Comparison of ENCODE assay signal across 9 mouse cellular contexts in the genomic region with DNA sequence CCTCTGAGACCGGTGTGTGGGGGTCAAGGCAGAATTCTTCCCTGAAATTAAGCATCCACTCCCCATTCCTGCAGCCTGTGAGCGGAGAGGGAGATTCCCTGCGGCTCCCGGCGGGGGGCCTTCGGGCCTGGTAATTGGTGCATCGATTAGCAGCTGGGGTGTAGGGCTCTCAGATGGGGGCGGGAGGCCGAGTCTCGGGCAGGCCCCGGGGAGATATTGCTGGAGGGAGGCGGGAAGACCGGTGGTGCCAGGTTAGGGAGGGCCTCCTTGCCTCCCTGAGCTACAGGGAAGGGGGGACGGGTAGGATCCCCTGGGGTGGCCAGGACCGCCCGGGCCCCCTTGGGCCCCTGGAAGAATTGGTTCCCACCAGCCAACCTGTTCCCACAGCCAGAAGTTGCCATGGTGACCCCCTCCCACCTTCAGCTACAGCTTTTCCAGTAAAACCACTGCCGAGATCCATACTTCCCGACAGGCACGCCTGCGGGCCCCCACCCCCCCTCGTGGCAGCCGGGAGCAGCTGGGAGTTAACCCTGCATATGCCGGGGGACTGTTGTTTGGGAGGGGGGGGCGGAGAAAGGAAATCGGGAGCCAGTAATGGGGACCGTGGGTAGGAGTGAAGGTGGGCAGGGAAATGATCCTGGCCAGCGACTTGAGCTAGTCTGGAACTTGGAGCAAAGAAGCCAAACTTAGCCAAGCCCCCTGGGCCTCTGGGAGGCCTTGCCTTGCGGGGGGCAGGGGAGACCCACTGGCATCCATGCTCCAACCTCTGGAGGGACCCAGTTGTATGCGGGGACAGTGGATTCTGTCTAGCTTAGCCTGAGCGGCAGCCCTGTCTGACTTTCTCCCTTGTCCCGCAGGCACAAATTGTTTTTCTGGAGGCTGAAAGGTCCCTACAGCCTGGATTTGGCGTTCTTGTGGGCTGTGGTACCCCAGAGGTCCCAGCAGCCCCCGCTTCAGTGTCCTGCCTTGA. TPM values are rescaled to one million over a fixed set of nuclear protein-coding genes. Genes with fewer than 3 reads are reported as not detected.
DNase-seq lines count a peak whose midpoint lies in the region; ATAC-seq and TF ChIP-seq lines count a peak whose summit lies in the region.
"Had no signal": no experiment of that assay in that cellular context is flagged by ENCODE, and none has a peak within 500 bp of the region (broad histone marks: within the 10 kb centered on the region; RNA-seq: fewer than 3 reads in every experiment).

No protein-coding gene starts in this region.

- peak overlapping the region; percentile 14 for H3K4me3 ChIP-seq in lung, embryonic 16.5 days (ENCODE audit: low read length)
- no peak overlapping the region for H3K4me3 ChIP-seq in lung, adult 2 months (replicated peaks; ENCODE audit: extremely low read depth, low read depth, low read length)
- peak overlapping the region; percentile 17 for H3K4me3 ChIP-seq in forebrain, embryonic 11.5 days (ENCODE audit: low read depth, low read length)

- TF ChIP-seq CTCF in lung, adult 2 months (IDR thresholded peaks at IDR 0.05; ENCODE audit: insufficient read depth, low read length), result no peak

- H3K9ac ChIP-seq in lung, embryonic 16.5 days (ENCODE audit: low read length), result peak overlapping the region; percentile 51
- H3K9ac ChIP-seq in forebrain, embryonic 11.5 days (ENCODE audit: low read length), result peak overlapping the region; percentile 44

- H3K27ac ChIP-seq in lung, embryonic 16.5 days (ENCODE audit: low read length), result no peak overlapping the region
- H3K27ac ChIP-seq in forebrain, embryonic 11.5 days (ENCODE audit: low read depth, low read length), result peak overlapping the region; percentile 68

- DNase-seq in lung, adult 2 months, result no peak
- peak; percentile 79 for DNase-seq in forebrain, embryonic 11.5 days (ENCODE audit: low spot score)
- peak; percentile 52 for DNase-seq in liver
- DNase-seq in right cerebral cortex, postnatal 10 days (ENCODE audit: low spot score in 2 of 2), result peak; percentile 67 to 70
- no peak for DNase-seq in thymus, postnatal 10 days (ENCODE audit: low spot score in 2 of 2)
- DNase-seq in kidney, adult 11 months, result no peak

- peak overlapping the region; percentile 44 for H3K4me2 ChIP-seq in lung, embryonic 16.5 days (ENCODE audit: low read depth, low read length)
- H3K4me2 ChIP-seq in forebrain, embryonic 11.5 days (ENCODE audit: low read depth, low read length, severe bottlenecking), result peak overlapping the region; percentile 58

- H3K4me1 ChIP-seq in lung, embryonic 16.5 days (replicated peaks; ENCODE audit: control insufficient read depth, insufficient read depth, low read length), result peaks cover 31% of the 10 kb centered on the region
- peaks cover 8% of the 10 kb centered on the region; the same call in 1 of the 2 replicates for H3K4me1 ChIP-seq in lung, adult 2 months (ENCODE audit: control insufficient read depth, insufficient read depth, low read length)
- H3K4me1 ChIP-seq in forebrain, embryonic 11.5 days (replicated peaks; ENCODE audit: control insufficient read depth, insufficient read depth, low read length), result peaks cover 35% of the 10 kb centered on the region

- peaks cover 5% of the 10 kb centered on the region; the same call in 1 of the 2 replicates for H3K27me3 ChIP-seq in lung, embryonic 16.5 days (ENCODE audit: control insufficient read depth, insufficient read depth, low read depth, low read length)
- peaks cover 51% of the 10 kb centered on the region for H3K27me3 ChIP-seq in forebrain, embryonic 11.5 days (ENCODE audit: control insufficient read depth, insufficient read depth, low read length)

- no peaks in the 10 kb centered on the region for H3K9me3 ChIP-seq in lung, embryonic 16.5 days (ENCODE audit: control insufficient read depth, low read length)
- no peaks in the 10 kb centered on the region for H3K9me3 ChIP-seq in forebrain, embryonic 11.5 days (ENCODE audit: control insufficient read depth, low read length)

- H3K36me3 ChIP-seq in lung, embryonic 16.5 days (ENCODE audit: control insufficient read depth, insufficient read depth, low read length), result no peaks in the 10 kb centered on the region
- H3K36me3 ChIP-seq in forebrain, embryonic 11.5 days (ENCODE audit: control insufficient read depth, insufficient read depth, low read length), result no peaks in the 10 kb centered on the region

- ATAC-seq in lung, embryonic 16.5 days (ENCODE audit: low read depth), result peak; percentile 48; the same call in 1 of the 2 replicates
- peak; percentile 39; the same call in 1 of the 2 replicates for ATAC-seq in forebrain, embryonic 11.5 days (replicated peaks; ENCODE audit: low FRiP score)
- ATAC-seq in megakaryocyte-erythroid progenitor cell, adult 5-6 weeks (replicated peaks; ENCODE audit: low FRiP score, low TSS enrichment, poor library complexity, severe bottlenecking), result no peak

- TF ChIP-seq POLR2A in lung, adult 2 months (IDR thresholded peaks at IDR 0.05; ENCODE audit: borderline replicate concordance, extremely low read depth, low read depth, low read length), result no peak

- 13% methylated on average over 33 of the region's 33 CpGs for WGBS in lung, embryonic 16.5 days
- WGBS in lung, adult 2 months, result 38% methylated on average over 33 of the region's 33 CpGs
- WGBS in forebrain, embryonic 11.5 days, result 1% methylated on average over 33 of the region's 33 CpGs

RNA-seq across cellular contexts. Expression of a gene that starts 15.9 kb away (rescaled TPM):
- 4.6 and 5.0 TPM in 2 replicates for polyA plus RNA-seq in lung, embryonic 16.5 days (2015; fragmentation: Nextera tagmentation; extraction: Ambion mirVana)
- polyA plus RNA-seq in lung, adult 2 months (2012; rRNA removed), result 11.7 and 15.5 TPM in 2 replicates
- 3.2 and 4.0 TPM in 2 replicates for polyA plus RNA-seq in forebrain, embryonic 11.5 days (2014; fragmentation: Nextera tagmentation; extraction: Ambion mirVana)
- total RNA-seq in megakaryocyte-erythroid progenitor cell, adult 5-6 weeks (2014; fragmentation: Nextera tagmentation), result 1.8 and 4.9 TPM in 2 replicates
- 2.8 and 3.8 TPM in 2 replicates for total RNA-seq in megakaryocyte-erythroid progenitor cell, adult 5-6 weeks (2017)

RNA-seq across cellular contexts. Expression of a gene that starts 28.6 kb away (rescaled TPM):
- polyA plus RNA-seq in lung, embryonic 16.5 days (2015; fragmentation: Nextera tagmentation; extraction: Ambion mirVana), result not detected in 2 replicates
- polyA plus RNA-seq in lung, adult 2 months (2012; rRNA removed), result not detected in 2 replicates
- polyA plus RNA-seq in forebrain, embryonic 11.5 days (2014; fragmentation: Nextera tagmentation; extraction: Ambion mirVana), result not detected in 2 replicates
- total RNA-seq in megakaryocyte-erythroid progenitor cell, adult 5-6 weeks (2014; fragmentation: Nextera tagmentation), result not detected in 2 replicates
- not detected in 2 replicates for total RNA-seq in megakaryocyte-erythroid progenitor cell, adult 5-6 weeks (2017)
- total RNA-seq: common myeloid progenitor, adult 5-6 weeks had no signal

RNA-seq across cellular contexts. Expression of a gene that starts 40.1 kb away (rescaled TPM):
- 312 and 336 TPM in 2 replicates for polyA plus RNA-seq in lung, embryonic 16.5 days (2015; fragmentation: Nextera tagmentation; extraction: Ambion mirVana)
- 1.4 and 2.5 TPM in 2 replicates for polyA plus RNA-seq in lung, adult 2 months (2012; rRNA removed)
- 355 and 365 TPM in 2 replicates for polyA plus RNA-seq in forebrain, embryonic 11.5 days (2014; fragmentation: Nextera tagmentation; extraction: Ambion mirVana)
- 164 and 220 TPM in 2 replicates for total RNA-seq in megakaryocyte-erythroid progenitor cell, adult 5-6 weeks (2014; fragmentation: Nextera tagmentation)
- 144 and 182 TPM in 2 replicates for total RNA-seq in megakaryocyte-erythroid progenitor cell, adult 5-6 weeks (2017)

Comparison
In these comparisons a context has a peak if more than half of its experiments do, and no peak if none do; other contexts are left out.
1. RNA of a gene that starts 40.1 kb away (polyA plus RNA-seq): 355 to 365 TPM in forebrain, embryonic 11.5 days and 312 to 336 TPM in lung, embryonic 16.5 days; 1.4 to 2.5 TPM in lung, adult 2 months; every median in the first group is over 10 times any median in the second.
2. DNase-seq: peak in forebrain, embryonic 11.5 days (single experiment), liver (single experiment) and right cerebral cortex, postnatal 10 days (2 of 2); none in lung, adult 2 months (single experiment), thymus, postnatal 10 days (0 of 2) and kidney, adult 11 months (single experiment).